ENCODE assay signal across 8 mouse cellular contexts in genomic region chr6:47920447-47921340, GRCm38 (mm10). TPM values are rescaled to one million over a fixed set of nuclear protein-coding genes. Genes with fewer than 3 reads are reported as not detected.
DNase-seq lines count a peak whose midpoint lies in the region; ATAC-seq and TF ChIP-seq lines count a peak whose summit lies in the region.

Gene Zfp212, plus strand, starts transcription at chr6:47920476.

- peaks cover 9% of the 10 kb centered on the region for H3K4me1 ChIP-seq in heart, embryonic 10.5 days
- peaks cover 22% of the 10 kb centered on the region for H3K4me1 ChIP-seq in kidney, embryonic 15.5 days

- peak within 1 kb of the TSS; percentile 89 for H3K9ac ChIP-seq in kidney, embryonic 15.5 days

- TF ChIP-seq POLR2A in brain, embryonic 14.5 days (IDR thresholded peaks at IDR 0.05; ENCODE audit: borderline replicate concordance, extremely low read depth, insufficient read depth, insufficient read length, poor library complexity, severe bottlenecking), result peak; percentile 44; the same call in 1 of the 2 replicates

- peak within 1 kb of the TSS; percentile 74 for H3K4me2 ChIP-seq in kidney, embryonic 15.5 days

- WGBS in heart, embryonic 10.5 days, result 1% methylated on average over 67 of the region's 67 CpGs
- WGBS in kidney, embryonic 15.5 days, result under 1% methylated on average over 67 of the region's 67 CpGs

- no peaks in the 10 kb centered on the region for H3K36me3 ChIP-seq in heart, embryonic 10.5 days
- H3K36me3 ChIP-seq in kidney, embryonic 15.5 days, result 0 out of 2 replicates have a peak, but pooled peaks cover 4% of the 10 kb centered on the region

- peak; percentile 56; the same call in 1 of the 2 replicates for TF ChIP-seq CTCF in brain, embryonic 14.5 days (IDR thresholded peaks at IDR 0.05; ENCODE audit: borderline replicate concordance, extremely low read depth, insufficient read depth, insufficient read length)

- no peaks in the 10 kb centered on the region for H3K27me3 ChIP-seq in heart, embryonic 10.5 days (ENCODE audit: insufficient read depth, poor library complexity, severe bottlenecking)
- no peaks in the 10 kb centered on the region for H3K27me3 ChIP-seq in kidney, embryonic 15.5 days

- peak; percentile 93 for DNase-seq in CD4-positive helper T cell, adult 2 months (ENCODE audit: low read depth, low spot score)
- DNase-seq in brain, embryonic 14.5 days (ENCODE audit: low read depth), result peak; percentile 98
- DNase-seq in heart, embryonic 10.5 days (ENCODE audit: low spot score), result peak; percentile 96
- DNase-seq in liver, result peak; percentile 94
- DNase-seq in monocyte, adult 2 months (ENCODE audit: low read depth in 1 of 2, low spot score in 2 of 2), result peak; percentile 57 to 67
- peak; percentile 73 to 79 for DNase-seq in spleen, postnatal 14 days (ENCODE audit: low spot score in 2 of 2)

- H3K9me3 ChIP-seq in heart, embryonic 10.5 days, result no peaks in the 10 kb centered on the region
- H3K9me3 ChIP-seq in kidney, embryonic 15.5 days (replicated peaks), result no peaks in the 10 kb centered on the region

- peak within 1 kb of the TSS; percentile 95 for H3K27ac ChIP-seq in heart, embryonic 10.5 days
- peak within 1 kb of the TSS; percentile 99 for H3K27ac ChIP-seq in kidney, embryonic 15.5 days

- H3K4me3 ChIP-seq in heart, embryonic 10.5 days, result peak within 1 kb of the TSS; percentile 79
- peak within 1 kb of the TSS; percentile 92 for H3K4me3 ChIP-seq in kidney, embryonic 15.5 days (replicated peaks)

- ATAC-seq in erythroblast, adult 5-6 weeks (replicated peaks; ENCODE audit: low FRiP score, poor library complexity, severe bottlenecking), result peak; percentile 92
- ATAC-seq in kidney, embryonic 15.5 days (replicated peaks; ENCODE audit: low FRiP score), result peak; percentile 96

RNA-seq across cellular contexts. Expression of gene Zfp212, which starts in this region (rescaled TPM):
- 19.8 and 22.3 TPM in 2 replicates for polyA plus RNA-seq in brain, embryonic 14.5 days (2012; rRNA removed)
- 2.3 and 5.2 TPM in 2 replicates for total RNA-seq in erythroblast, adult 5-6 weeks (2015; ENCODE audit: low replicate concordance)
- 3.4 and 3.6 TPM in 2 replicates for total RNA-seq in erythroblast, adult 5-6 weeks (2017; ENCODE audit: low replicate concordance)
- polyA plus RNA-seq in heart, embryonic 10.5 days (2016; fragmentation: Nextera tagmentation; extraction: Ambion mirVana), result 9.4 and 11.8 TPM in 2 replicates
- polyA plus RNA-seq in kidney, embryonic 15.5 days (2015; fragmentation: Nextera tagmentation; extraction: Ambion mirVana), result 19.3 and 20.6 TPM in 2 replicates

Comparison
In these comparisons a context has a peak if more than half of its experiments do, and no peak if none do; other contexts are left out.
1. Peak in every context shown above with its lines: DNase-seq, ATAC-seq, H3K4me3 ChIP-seq and H3K27ac ChIP-seq.